Mouse (Mus musculus): ENCODE data around the gene Fbxo4.

Gene Fbxo4

DNA sequence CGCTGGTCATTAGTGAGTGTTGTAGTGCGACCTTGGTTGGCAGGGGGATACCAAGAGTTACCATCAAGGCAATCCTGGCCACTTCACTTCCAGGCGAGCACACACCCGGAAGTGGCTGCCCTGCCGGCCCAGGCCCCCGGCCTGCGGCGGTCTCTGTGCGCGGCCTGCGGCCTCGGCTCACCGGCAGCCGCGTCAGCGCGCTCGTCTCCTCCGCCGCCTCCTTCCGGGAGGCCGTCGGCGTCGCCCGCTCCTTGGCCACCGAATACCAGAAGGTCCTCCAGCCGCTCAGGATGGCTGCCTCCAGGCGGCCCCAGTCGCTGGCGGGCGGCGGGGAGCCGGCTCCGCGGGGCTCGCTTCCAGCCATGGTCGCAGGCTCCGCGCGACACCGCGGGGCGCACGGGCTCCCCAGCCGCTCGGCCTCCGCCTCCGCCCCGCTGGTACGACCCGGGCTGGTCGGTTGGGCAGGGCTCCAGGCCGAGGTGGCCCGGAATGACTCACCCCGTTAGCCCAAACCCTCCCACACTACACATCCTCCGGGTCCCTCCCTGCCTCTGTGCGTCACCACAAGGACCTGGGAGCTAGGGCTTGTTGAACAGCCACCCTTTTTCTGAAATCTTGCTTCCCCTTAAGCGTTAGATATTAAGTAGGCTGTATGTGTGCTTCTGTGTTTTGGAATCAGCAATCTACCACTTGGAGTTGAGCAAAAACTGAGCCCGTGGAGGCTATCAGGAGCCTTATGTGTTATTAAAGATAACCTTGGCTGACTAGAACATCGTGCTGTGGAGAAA lies at the start of gene Fbxo4:
Fbxo4 (minus strand) TSS at position 513 of the 788 bp plus-strand sequence.
- DNase-seq (ENCODE audit: extremely low spot score) = peak; percentile 80

DNA sequence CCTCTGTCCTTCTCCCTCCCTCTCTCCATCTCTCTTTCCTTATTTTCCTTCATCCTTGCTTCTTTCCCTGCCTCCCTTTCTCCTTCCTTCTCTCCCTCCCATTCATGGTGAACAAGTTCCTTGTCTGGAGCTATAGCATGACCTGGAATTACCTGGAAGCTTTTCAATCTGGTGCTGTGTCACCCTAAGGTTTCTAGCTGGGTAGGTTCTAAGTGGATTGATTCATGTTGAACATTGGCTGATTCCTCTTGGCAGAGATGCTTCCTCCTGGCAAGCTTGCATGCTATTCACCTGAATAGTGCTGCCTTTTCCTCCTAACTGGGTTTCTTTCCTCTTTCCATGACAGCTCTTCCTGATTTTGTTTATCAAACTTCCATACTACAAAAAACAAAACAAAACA lies 49.6 kb upstream of the Fbxo4 start:
- DNase-seq (ENCODE audit: extremely low spot score) = no peak

DNA sequence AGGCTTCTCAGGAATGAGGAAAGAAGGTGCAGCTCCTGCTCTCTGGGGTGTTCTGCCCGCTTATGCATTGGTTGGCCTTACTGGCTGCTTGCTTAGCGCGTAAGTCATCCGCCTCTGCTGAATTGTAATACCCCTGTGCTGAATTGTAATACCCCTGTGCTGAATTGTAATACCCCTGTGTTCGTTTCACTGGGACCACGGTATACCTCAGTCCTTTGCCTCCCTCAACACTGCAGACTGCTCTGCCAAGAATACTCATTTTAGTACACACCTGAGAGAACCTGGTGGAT lies 49.0 kb upstream of the Fbxo4 start:
- no peak for DNase-seq (ENCODE audit: extremely low spot score)

DNA sequence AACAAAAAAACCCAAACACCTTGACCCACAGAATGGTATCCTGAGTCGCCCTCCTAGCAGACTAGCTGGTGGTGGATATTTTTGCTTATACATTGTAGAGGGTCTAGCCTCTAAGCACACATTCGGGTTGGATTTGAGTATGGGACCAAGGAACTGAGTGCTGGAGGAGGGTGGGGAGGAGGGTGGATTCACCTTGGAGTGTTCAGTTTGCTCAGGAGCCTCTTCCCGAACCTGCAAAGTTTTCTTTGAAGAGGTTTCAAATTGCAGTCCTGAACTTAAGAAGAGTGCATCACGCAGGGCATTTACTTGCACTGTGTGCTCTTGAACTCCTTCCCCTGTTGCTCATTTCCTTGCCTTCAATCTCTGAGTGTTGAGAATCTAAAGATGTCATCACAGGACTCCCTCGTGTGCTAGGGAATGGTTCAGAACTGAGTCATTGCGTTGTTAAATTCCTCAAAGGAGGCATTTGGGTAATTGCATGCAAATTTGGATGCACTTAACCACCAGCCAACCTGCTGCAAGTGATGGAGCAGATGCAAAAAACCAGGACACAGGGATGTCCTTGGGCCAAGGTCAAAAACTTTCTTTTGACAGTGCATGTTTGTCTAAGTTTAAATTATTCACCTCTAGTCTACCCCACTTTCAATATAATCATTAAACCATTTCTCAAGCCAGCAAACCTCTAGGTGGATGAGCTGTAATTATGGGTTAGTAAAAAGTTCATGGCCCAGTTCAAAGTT lies 48.5 kb upstream of the Fbxo4 start:
- no peak for DNase-seq (ENCODE audit: extremely low spot score)

DNA sequence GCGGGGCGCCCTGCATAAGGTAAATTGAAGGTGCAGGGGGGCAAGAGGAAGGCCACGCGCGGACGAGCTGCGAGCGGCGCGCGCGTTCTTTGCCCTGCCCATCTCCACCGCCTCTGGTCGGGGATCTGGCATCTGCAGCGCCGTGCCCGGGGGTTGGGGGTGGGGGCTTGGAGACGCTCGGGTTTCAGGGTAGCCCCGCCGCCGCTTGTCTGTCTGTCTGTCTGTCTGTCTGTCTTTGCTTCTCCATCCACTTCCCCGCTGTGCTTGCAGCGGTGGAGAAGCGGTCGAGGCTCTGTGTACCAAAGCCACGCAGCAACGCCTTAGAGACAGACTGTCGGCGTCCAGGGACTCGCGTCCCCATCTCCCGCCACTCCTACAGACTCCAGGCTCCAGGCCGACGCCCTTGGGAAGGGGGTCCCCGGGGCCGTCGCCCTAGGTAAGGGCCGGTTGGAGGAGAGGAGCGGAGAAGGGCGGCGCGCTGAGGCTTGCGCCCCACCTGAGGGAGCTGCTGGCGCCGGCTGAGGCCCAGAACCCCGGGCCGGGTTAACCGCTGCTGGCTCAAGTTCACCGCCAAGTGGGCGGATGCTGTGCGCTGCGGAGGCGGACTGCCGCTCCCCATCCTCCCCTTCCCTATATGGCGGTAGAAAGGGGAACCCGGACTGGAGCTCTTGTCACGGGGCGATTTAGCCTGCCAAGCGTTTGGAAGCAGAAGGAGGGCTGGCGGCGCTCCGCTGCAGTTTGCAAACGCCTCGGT lies 47.6 kb upstream of the Fbxo4 start:
- DNase-seq (ENCODE audit: extremely low spot score) = peak; percentile 77

DNA sequence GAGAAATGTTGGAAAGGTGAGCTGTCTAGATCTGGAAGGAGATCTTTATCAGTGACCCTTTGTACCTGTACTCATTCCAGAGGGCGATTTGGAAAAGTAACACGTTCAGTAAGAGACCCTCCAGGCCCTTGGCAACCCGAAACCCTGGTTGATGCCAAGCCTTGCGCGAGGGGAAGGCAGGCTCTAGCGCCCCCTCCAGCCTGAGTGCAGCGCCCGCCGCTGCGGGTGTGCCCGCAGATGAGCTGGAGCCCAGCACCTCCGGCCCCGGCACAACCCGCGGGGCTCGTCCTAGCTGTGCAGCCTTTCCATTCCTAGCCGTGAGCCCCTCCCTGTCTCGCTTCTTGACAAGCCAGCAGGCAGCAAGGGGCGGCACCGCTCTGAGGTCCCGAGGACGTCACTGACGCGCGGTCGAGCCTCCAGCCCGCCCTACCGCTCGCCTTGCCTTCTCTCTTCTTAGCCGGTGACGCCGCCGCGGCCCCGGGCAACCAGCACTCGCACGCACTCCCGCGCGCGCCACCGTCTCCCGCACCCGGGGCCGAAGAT lies 46.9 kb upstream of the Fbxo4 start, which contains the start of gene Oxct1:
Oxct1 (plus strand) TSS at position 153 of the 543 bp plus-strand sequence.
- peak; percentile 87 for DNase-seq (ENCODE audit: extremely low spot score)

DNA sequence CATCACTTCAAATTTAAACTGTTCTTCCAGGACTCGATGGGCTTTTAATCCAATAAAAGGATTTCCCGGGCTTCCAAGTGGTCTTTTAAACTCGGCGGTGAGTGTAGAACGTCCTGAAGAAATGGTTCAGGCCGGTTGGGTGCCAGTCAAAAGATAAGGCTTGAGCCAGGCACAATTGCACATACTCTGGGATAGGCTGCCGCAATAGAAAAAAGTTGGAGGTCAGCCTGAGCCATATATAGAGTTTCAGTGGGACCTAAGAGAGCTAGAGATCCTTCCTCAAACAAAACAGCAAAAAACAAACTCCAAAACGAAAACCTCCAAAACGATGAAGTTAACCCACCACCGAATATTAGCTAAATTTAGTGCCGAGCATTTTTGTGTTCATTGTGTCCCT lies 46.1 kb upstream of the Fbxo4 start:
- no peak for DNase-seq (ENCODE audit: extremely low spot score)

DNA sequence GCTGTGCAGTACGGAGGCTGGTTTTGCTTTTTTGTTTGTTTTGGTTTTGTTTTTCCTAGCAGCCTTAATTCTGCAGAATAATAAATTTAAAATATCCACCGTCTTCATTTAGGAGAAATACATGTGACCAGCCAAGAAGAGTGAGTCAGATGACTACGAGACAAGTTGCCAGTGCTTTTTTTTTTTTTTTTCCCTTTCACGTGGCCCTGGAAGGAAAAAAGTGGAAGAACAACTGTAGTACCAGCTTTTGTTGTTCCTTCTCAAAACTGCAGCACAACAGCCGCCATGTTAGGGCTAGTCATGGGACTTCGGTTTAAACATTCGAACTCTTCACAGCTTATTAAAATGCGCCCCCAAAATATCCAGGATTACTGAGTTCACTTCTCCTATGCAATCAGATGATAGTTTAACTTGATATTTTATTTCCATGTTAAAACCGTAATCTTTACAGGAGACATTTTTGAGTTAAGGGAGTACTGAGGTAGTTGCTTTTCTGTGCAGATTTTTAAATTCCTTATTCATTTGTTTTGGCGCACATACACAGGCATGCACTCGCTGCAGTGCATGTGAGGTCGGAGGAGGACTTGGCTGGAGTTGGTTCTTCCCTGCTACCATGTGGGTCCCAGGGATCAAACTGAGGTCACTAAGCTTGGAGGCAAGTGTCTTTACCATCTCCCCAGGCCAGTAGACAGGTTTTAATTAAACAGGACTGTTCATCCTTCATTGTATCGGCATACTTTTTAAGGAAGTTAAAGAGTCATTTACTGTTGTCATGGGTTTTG lies 45.5 kb upstream of the Fbxo4 start:
- DNase-seq (ENCODE audit: extremely low spot score) = no peak

DNA sequence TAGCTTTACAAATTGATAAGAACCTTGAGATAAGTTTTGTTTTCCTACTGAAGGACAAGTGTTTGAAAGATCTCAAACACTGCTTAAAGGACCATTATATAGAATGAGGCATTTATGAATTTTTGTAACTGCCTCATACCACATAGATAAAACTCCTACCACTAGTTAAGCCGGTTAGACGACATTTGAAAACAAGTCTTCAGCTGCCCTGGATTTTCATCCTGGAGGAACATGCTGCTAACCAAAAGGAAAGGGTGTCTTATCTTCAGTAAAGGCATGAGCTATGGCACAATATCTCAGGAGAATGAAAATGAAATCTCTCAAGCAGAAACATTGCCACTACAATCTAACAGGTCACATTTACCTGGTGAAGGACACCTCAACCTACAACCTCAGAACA lies 44.4 kb upstream of the Fbxo4 start:
- DNase-seq (ENCODE audit: extremely low spot score) = no peak

DNA sequence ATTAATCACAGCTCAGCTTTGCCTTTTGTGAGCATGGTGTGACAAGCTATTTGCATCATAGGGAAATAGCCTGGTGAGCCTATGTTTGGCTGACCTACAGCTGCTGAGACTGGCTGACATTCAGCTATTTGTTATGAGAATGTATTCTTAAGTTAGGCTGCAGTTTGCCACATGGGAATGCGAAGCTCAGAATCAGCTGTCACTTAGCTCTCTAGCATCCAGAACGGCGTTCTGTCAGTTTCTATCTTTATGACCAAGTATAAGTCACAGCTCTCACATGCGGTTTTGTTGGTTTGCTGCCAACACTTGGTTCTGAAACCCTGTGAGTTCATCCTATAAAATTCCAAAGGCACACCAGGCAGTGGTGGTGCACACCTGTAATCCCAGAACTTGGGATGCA lies 41.3 kb upstream of the Fbxo4 start:
- no peak for DNase-seq (ENCODE audit: extremely low spot score)

DNA sequence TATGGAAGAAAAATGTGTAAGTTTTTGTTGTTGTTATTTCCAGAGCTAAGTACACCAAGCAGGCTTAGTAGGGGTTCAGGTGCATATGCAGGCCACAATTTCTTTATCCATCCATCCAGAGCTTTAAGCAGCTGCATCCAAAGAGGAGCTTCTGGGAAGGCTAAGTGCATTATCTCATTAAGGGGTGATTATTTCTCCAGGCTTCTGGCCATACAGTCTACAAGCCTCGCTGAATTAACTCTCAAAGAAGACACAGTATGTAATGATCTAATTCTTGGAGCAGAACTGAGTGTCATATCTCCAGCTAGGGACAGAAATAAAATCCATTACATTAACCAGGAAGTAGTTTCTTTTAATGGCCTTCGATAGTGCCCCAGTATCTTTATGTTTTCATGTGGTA lies 34.5 kb upstream of the Fbxo4 start:
- DNase-seq (ENCODE audit: extremely low spot score) = no peak

DNA sequence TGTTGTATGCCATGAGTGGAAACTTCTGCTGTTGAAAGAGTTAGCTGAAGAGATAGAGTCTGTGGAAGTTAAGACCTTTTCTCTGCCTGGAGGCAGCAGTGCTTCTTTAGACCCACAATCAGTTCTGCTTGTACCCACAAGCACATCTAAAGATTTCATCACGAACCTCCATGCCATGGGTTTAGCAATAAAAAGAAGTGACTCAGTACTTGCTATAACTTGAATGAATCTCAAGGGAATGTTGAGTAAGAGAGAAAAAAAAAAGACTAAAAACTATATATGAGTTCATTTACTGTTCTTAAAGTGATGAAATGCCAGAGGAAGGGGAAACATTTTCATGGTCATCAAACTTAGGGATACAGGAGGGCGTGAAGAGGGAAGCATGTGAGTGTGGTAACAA lies 21.2 kb upstream of the Fbxo4 start:
- DNase-seq (ENCODE audit: extremely low spot score) = no peak

DNA sequence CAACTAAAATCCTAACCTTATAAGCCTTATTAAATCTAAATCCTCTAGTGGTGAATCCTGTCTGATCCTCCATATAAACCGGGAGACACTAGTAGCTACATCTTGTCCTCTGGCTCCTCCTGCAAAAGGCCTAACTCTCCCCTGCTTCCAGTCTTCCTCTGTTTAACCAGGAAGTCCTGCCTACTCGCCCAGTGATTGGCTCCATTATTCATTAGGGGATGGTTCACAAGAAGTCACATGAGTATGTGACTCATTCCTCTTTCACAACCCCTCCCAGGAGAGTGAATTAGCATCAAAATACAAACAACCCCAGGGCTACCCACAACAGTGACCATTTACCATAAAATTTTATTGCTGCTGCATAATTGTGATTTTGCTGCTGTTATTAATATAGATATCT lies 19.8 kb upstream of the Fbxo4 start:
- no peak for DNase-seq (ENCODE audit: extremely low spot score)

DNA sequence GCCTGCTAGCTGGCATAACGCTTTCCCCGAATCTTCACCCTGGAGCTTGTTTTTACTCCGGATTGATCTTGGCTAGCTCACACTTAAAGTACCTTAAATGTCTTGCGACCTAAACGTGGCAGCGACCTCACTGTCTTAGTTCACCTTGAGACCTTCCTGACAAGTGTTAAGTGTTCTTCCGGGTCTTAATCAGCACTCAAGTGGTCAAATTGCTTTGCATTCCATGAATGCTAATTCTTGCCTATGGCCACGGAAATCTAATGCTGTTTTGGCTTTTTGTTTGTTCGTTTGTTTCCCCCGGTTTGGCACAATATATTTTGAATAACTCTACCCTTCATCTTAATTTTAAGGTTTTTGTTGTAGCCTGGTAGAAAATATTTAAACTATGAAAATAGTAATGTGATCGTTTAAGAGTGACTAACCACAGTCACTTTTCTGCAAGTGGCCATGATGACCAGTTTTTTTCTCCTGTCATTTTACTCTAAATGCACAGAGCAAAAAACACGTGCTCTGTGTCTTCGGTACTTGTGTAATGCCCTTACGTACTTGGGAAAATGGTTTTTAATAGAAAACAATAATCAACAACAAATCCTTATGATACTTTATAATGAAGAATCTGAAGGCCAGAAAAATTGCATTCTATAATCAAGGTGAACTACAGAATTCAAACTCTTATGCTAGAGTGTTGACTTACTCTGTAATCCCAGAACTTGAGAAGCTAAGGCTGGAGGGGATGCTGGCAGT lies 17.1 kb upstream of the Fbxo4 start:
- DNase-seq (ENCODE audit: extremely low spot score) = no peak

DNA sequence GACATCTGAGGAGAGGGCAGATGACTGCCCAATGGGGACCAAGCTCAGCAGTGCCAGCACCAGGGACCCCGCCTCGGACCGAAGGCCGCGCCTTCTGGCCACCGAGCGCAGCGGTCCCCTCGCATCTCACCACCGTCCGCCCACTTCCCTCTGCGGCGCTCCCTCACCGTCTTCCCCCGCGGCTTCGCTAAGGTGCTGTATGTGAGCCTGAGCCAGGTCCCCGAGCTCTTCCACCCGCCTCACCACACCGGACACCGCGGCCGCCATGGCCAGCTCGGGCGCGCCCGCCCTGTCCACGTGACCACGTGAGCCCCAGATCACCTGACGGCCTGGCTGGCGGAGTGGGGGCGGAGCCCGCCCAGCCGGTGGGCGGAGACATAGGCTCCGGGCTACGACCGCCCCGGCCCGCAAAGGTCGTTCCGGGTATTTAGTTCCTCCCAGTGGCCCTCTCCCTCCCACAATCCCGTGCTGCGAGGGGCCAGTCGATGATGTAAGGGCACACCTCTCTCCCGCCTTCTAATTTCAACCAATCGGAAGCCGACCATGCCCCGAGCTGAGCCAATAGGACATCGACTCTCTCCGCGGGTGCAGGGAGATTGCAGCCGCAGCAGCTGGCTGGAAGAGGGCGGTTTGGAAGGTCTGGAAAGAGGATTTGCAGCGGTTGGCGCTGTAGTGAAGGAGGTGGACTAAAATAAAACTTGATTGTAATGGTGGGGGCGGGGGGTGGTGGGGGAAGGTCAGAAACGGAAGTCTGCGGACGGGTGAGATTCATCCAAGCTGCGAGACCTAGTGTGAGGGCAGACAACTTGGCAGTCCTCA lies 16.3 kb upstream of the Fbxo4 start, which contains the start of gene AW549877:
AW549877 (minus strand) TSS at position 297 of the 819 bp plus-strand sequence.
- DNase-seq (ENCODE audit: extremely low spot score) = peak; percentile 98

DNA sequence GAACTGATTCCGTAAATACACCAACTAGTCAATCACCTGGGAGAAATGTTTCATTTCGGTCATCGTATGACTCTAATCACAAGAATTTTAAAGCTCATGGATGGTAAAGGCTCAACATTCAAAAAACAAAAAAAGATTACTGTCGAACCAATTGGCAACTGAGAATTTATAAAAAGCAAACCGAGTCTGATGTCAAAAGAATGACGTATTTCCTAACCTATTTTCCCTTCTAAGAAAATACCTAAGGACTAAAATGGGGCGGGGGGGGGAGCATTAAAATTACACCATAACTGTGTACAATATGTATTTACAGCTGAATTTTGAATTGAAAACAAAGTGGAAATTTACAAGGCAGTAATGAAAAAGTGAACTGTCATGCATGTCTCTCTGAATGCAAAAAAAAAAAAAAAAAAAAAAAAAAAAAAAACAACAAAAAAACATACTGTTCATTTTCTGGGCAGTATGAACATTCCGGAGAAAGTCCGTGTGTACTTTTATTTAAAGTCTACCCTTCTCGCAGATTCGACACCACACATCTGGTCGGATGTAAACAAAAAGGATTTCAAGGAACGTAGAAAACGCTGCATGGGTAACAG lies 15.6 kb upstream of the Fbxo4 start:
- DNase-seq (ENCODE audit: extremely low spot score) = no peak

DNA sequence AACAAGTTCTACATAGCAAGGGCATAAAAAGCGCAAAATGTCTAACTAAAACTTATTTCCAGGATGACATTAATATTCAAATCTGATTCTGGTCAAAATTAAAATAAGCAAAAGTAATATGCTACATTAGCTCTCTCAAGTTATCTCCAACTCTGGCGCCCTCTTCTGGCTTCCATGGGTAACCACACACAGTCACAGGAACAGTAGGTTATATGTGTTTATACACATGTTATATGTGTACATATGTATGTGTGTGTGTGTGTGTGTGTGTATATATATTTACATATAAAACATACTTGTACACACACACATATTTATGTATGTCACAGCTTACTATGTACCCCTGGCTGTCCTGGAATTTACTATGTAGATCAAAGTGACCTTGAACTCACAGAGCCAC lies 8.6 kb upstream of the Fbxo4 start:
- peak; percentile 8 for DNase-seq (ENCODE audit: extremely low spot score)

DNA sequence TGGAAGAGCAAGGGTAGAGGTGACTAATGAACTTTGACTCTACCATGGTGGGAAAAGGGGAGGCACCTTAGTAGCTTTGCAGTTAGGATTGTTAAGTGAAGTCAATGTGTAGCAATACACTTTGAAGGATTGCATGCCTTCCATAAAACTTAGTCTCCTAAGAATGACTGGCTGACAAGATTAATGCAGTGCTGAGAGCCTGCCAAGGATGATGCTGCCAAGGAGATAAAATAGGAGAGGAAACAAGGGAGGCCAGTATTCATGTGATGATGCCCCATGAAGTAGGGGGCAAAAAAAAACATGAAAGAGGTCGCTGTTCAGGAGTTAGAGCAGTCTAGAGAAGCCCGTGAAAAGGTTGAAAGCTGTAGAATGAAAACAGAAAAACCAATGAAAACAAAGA lies 5.5 kb upstream of the Fbxo4 start:
- no peak for DNase-seq (ENCODE audit: extremely low spot score)

DNA sequence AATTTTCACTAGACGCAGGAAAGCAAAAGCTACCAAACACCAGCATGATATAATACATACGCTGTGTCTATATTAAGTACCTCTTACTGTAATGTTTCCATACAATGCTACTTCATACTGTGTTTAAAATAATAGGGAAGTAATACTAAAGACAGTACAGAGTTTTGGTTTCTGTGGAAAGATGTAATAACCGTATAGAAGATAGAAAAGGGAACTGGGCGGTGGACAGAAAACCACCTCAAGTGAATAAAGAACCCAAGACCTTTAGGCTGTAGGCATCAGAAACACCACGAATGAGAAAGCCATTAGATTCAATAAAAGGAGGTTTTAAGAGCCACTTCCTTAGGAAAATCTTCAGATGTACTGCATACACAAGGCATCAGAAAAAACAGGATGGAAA lies 3.4 kb upstream of the Fbxo4 start:
- DNase-seq (ENCODE audit: extremely low spot score) = no peak

DNA sequence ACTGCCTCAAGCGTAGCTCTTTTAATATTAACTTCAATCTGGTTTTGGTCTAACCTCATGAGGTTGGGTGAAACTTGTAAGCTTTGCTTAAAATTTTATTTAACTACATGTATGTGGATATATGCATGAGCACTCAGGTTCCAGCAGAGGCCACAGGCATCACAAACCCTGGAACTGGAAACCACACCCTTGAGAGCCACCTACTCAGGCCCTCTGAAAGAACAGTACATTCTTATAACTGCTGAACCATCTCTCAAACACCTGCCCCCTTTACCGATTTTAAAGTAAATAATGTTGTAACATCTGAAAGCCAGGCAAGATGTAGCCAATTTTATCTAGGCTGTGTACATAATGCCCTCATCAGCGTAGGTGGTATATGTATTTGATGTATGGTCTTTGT lies 498 bp upstream of the Fbxo4 start:
- DNase-seq (ENCODE audit: extremely low spot score) = no peak

Data from embryo, embryonic 9.5 days (tissue).